Mouse (Mus musculus) liver, postnatal 0 days (tissue): Measurements from ENCODE around the gene Six1.

ENCODE experiments used
- CTCF ChIP-seq: sonication (generic); IDR thresholded peaks from 2 replicates; pipeline ENCODE4 v1.5.1; 2016; ENCODE audit warnings: antibody characterized with exemption, low read depth
- EP300 ChIP-seq: IDR thresholded peaks from 2 replicates; pipeline ENCODE4 v1.6.1; 2016; ENCODE audit warnings: antibody characterized with exemption, low read depth, mild to moderate bottlenecking

GRCm38 (mm10) chr12:73052036-73052650, 1.5 kb downstream of the Six1 start:
- TF ChIP-seq CTCF (no peak), EP300 (no peak)
